Mouse (Mus musculus) testis, adult 2 months (tissue): ENCODE measurements around the gene Foxp1.

Experiments used
- CTCF ChIP-seq: fragments of 200-500 bp; IDR thresholded peaks from 2 replicates; pipeline ENCODE4 v1.5.1; 2012; ENCODE audit warnings: low read depth, mild to moderate bottlenecking, inconsistent platforms, low read length, moderate library complexity; ENCODE audit not compliant: control insufficient read depth, insufficient read depth, insufficient replicate concordance
- POLR2A ChIP-seq: fragments of 200-500 bp; IDR thresholded peaks from 2 replicates; pipeline ENCODE4 v1.6.1; 2012; ENCODE audit warnings: low read depth, mild to moderate bottlenecking, inconsistent platforms, low read length, moderate library complexity; ENCODE audit not compliant: control insufficient read depth

DNA sequence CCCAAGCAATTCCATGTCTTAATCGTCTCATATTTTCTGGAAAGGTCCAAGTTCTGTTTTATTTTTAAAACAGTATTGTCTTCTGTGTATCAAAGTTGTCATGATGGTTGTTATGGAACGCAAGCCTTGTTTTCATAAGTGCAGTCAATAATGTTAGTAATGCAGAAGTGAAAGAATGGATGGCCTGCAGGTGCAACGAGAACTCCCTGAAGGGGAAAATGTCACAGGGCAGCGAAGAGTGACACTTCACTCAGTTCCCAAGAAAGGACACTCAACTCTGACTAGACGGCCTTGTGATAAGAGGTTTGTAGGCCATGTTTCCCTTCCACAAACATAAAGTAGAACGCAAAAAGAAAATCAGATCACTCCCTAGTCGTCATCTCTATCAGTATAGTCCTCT, 469.4 kb downstream of the Foxp1 start:
- TF ChIP-seq CTCF (no peak), POLR2A (no peak)
